Mouse (Mus musculus) bone marrow macrophage, adult 2 months (primary cell): ENCODE results near the gene Pgrmc2. TPM values are rescaled to one million over a fixed set of nuclear protein-coding genes. Genes with fewer than 3 reads are reported as not detected.

ENCODE experiments used
- H3K27ac ChIP-seq: 2 replicates; pipeline ENCODE4 v1.5.1; 2012; ENCODE audit warnings: low read depth, low read length; ENCODE audit not compliant: insufficient read depth
- H3K4me1 ChIP-seq: 2 replicates; pipeline ENCODE4 v1.6.1; 2012; ENCODE audit warnings: low read length; ENCODE audit not compliant: control insufficient read depth, insufficient read depth
- H3K4me3 ChIP-seq: 2 replicates; pipeline ENCODE4 v1.5.1; 2012; ENCODE audit warnings: mild to moderate bottlenecking, low read length, moderate library complexity; ENCODE audit not compliant: insufficient read depth
- CTCF ChIP-seq: IDR thresholded peaks from 2 replicates; pipeline ENCODE4 v1.5.1; 2012; ENCODE audit warnings: low read depth, mild to moderate bottlenecking, low read length, moderate library complexity
- POLR2A ChIP-seq: IDR thresholded peaks from 2 replicates; pipeline ENCODE4 v1.6.1; 2012; ENCODE audit warnings: mild to moderate bottlenecking, low read depth, low read length, borderline replicate concordance
- polyA plus RNA-seq: library from polyadenylated mRNA; stranded (reverse); fragments of >200 nt; gene quantifications from 2 replicates; pipeline ENCODE4 v1.2.4, GENCODE M21; 2012; ENCODE audit not compliant: missing spikeins, insufficient read depth, insufficient read length

Pgrmc2 gene
- polyA plus RNA-seq, 1 experiment = 42.7 TPM

- no peak overlapping the region for H3K4me3 ChIP-seq
- peaks cover 19% of the 10 kb centered on the region for H3K4me1 ChIP-seq
- no peak overlapping the region for H3K27ac ChIP-seq
- no peak for TF ChIP-seq POLR2A
Observed at GRCm38 (mm10) chr3:41078673-41079072, 4.2 kb downstream of the Pgrmc2 start.

- H3K27ac ChIP-seq = no peak overlapping the region
- TF ChIP-seq CTCF = no peak
- TF ChIP-seq POLR2A = no peak
- peaks cover 15% of the 10 kb centered on the region for H3K4me1 ChIP-seq
- no peak overlapping the region for H3K4me3 ChIP-seq
Observed at GRCm38 (mm10) chr3:41075376-41075775, 7.5 kb downstream of the Pgrmc2 start.

- no peak for TF ChIP-seq POLR2A
- no peak overlapping the region for H3K4me3 ChIP-seq
- peaks cover 7% of the 10 kb centered on the region; the same call in 1 of the 2 replicates for H3K4me1 ChIP-seq
- no peak overlapping the region for H3K27ac ChIP-seq
Observed at GRCm38 (mm10) chr3:41070519-41070918, 12.3 kb downstream of the Pgrmc2 start.

- Histone ChIP-seq H3K4me3 (no peak overlapping the region), H3K27ac (no peak overlapping the region), H3K4me1 (no peaks in the 10 kb centered on the region)
- TF ChIP-seq POLR2A (no peak), CTCF (no peak)
Observed at GRCm38 (mm10) chr3:41065320-41065719, 17.5 kb downstream of the Pgrmc2 start.

- no peak overlapping the region for H3K27ac ChIP-seq
- H3K4me1 ChIP-seq = no peaks in the 10 kb centered on the region
- no peak overlapping the region for H3K4me3 ChIP-seq
- TF ChIP-seq CTCF (no peak), POLR2A (no peak)
Observed at GRCm38 (mm10) chr3:41062758-41063157, 20.1 kb downstream of the Pgrmc2 start.

- no peak for TF ChIP-seq POLR2A
- H3K4me1 ChIP-seq = no peaks in the 10 kb centered on the region
- H3K27ac ChIP-seq = no peak overlapping the region
- H3K4me3 ChIP-seq = no peak overlapping the region
Observed at GRCm38 (mm10) chr3:41061831-41062565, 20.8 kb downstream of the Pgrmc2 start.

- H3K4me1 ChIP-seq = no peaks in the 10 kb centered on the region
- no peak overlapping the region for H3K4me3 ChIP-seq
- TF ChIP-seq POLR2A (no peak), CTCF (no peak)
Observed at GRCm38 (mm10) chr3:41059249-41059648, 23.6 kb downstream of the Pgrmc2 start.

GRCm38 (mm10) chr3:41058395-41058794, 24.5 kb downstream of the Pgrmc2 start:
- Histone ChIP-seq H3K4me3 (no peak overlapping the region), H3K4me1 (no peaks in the 10 kb centered on the region), H3K27ac (no peak overlapping the region)
- TF ChIP-seq POLR2A (no peak), CTCF (no peak)

More at GRCm38 (mm10) chr3:41059249-41059648, 23.6 kb downstream of the Pgrmc2 start:
- no peak overlapping the region for H3K27ac ChIP-seq

- Histone ChIP-seq H3K4me3 (no peak overlapping the region), H3K27ac (no peak overlapping the region), H3K4me1 (no peaks in the 10 kb centered on the region)
- no peak for TF ChIP-seq CTCF
- no peak for TF ChIP-seq POLR2A
Observed at GRCm38 (mm10) chr3:41053334-41053733, 29.5 kb downstream of the Pgrmc2 start.

- H3K4me3 ChIP-seq = no peak overlapping the region
- TF ChIP-seq POLR2A (no peak), CTCF (no peak)
- H3K4me1 ChIP-seq = no peaks in the 10 kb centered on the region
- H3K27ac ChIP-seq = no peak overlapping the region
Observed at GRCm38 (mm10) chr3:41047838-41048237, 35.0 kb downstream of the Pgrmc2 start.
